Mouse (Mus musculus): ENCODE data around the gene Tcp11.

- TF ChIP-seq CTCF (IDR thresholded peaks at IDR 0.05; ENCODE audit: borderline replicate concordance, extremely low read depth, insufficient read depth, insufficient read length) (no peak), POLR2A (IDR thresholded peaks at IDR 0.05; ENCODE audit: borderline replicate concordance, extremely low read depth, insufficient read depth, insufficient read length, poor library complexity, severe bottlenecking) (no peak)
These were observed 4.0 kb upstream of the Tcp11 start for GRCm38 (mm10) chr17:28084395-28084905.

All from brain, embryonic 14.5 days (tissue).